Mouse (Mus musculus): Measurements from ENCODE around the gene Lmod2.

DNA sequence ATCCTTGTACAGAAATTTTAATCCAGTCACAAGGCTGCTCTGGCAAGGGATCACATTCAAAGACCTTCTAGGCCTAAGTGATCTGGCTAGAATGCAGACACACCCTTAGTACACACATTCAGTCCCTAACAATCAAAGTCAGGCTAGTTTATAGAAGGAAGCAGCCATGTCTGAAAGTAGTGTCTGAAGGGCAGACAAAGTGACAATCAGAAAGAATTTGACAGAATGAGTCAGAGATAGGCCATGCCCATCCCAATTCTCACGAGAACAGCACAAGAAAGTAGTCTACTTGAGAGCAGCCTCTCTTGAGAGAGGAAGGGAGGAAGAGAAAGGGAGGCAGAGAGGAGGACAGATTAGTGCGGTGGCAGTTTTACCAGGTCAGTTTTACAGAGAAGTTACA lies 24.5 kb downstream of the Lmod2 start:
- no peak for TF ChIP-seq CTCF (IDR thresholded peaks at IDR 0.05; ENCODE audit: control insufficient read depth, insufficient read depth, low read length)
- TF ChIP-seq POLR2A (IDR thresholded peaks at IDR 0.05; ENCODE audit: borderline replicate concordance, control insufficient read depth, low read depth, low read length), result no peak
